Mouse (Mus musculus) bone marrow macrophage, adult 2 months (primary cell): ENCODE results near the gene Gga3.

Experiments used
- CTCF ChIP-seq: IDR thresholded peaks from 2 replicates; pipeline ENCODE4 v1.5.1; 2012; ENCODE audit warnings: low read depth, mild to moderate bottlenecking, low read length, moderate library complexity
- POLR2A ChIP-seq: IDR thresholded peaks from 2 replicates; pipeline ENCODE4 v1.6.1; 2012; ENCODE audit warnings: mild to moderate bottlenecking, low read depth, low read length, borderline replicate concordance

GRCm38 (mm10) chr11:115579080-115579479, 24.8 kb downstream of the Gga3 start:
- TF ChIP-seq CTCF (no peak), POLR2A (no peak)
